Comparison of ENCODE assay signal across 8 mouse cellular contexts in the genomic region with DNA sequence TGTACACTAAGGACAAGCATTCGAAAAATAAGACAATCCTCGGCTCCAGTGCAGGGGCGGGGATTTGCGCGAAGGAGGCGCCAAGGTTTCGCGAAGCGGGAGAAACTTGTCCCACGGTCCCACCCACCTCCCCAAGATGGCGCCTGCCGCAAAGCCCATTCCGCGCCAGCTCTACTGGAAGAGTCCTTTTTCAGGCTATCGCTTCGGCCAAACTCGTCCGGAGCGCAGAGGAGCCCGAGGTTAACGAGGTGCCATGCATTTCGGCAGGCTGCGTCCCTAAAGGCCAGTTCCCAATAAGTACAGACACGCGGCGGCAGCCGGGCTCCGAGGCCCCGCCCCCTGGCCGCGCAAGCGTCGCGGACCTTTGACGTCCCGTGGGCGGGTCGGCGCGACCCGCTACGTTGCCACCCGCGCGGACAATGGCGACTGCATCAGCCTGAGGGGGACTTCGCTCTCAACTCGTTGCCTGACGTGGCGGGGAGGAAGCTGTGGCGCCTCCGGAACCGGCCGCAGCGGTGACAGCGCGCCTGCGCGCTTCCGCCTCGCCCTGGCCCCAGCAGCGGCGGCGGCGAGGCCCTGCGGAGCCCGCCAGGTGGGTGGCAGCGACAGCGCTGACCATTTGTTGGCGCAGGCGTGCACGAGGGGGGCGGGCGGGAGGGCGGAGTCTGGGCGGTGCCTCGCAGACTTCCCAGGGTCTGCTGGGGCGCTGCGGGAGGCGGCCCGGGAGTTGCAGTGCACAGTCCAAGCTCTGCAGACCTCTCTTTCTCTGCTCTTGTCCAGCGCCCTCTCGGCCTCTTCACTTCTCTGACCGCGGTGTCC. TPM values are rescaled to one million over a fixed set of nuclear protein-coding genes. Genes with fewer than 3 reads are reported as not detected.
A peak's percentile ranks its signal among the peaks of the same experiment; 100 is the strongest.
DNase-seq lines count a peak whose midpoint lies in the region; ATAC-seq and TF ChIP-seq lines count a peak whose summit lies in the region.

A gene (plus strand): TSS at position 410 of the 819 bp plus-strand sequence.

- H3K4me3 ChIP-seq in gastrocnemius, adult 2 months: peak within 1 kb of the TSS; percentile 86
- peak within 1 kb of the TSS; percentile 53 for H3K4me3 ChIP-seq in hindbrain, postnatal 0 days (ENCODE audit: low read length)
- H3K4me3 ChIP-seq in megakaryocyte, embryonic 14.5 days (replicated peaks): peak within 1 kb of the TSS; percentile 95

- intact Hi-C loops in gastrocnemius, adult 2 months (cut with DNase I): loop anchor here (5.0 kb wide), 1 partner anchor 339 kb away; a partner anchor contains a TSS

- H3K27ac ChIP-seq in gastrocnemius, adult 2 months: peak within 1 kb of the TSS; percentile 97
- peak within 1 kb of the TSS; percentile 93 for H3K27ac ChIP-seq in hindbrain, postnatal 0 days

- H3K4me1 ChIP-seq in hindbrain, postnatal 0 days (ENCODE audit: insufficient read depth, low read length): no peaks in the 10 kb centered on the region
- H3K4me1 ChIP-seq in megakaryocyte, embryonic 14.5 days: no peaks in the 10 kb centered on the region; the same call in 1 of the 2 replicates

- ATAC-seq in common myeloid progenitor, adult 5-6 weeks (replicated peaks; ENCODE audit: low read depth, poor library complexity, severe bottlenecking): peak; percentile 92
- ATAC-seq in hindbrain, postnatal 0 days: peak; percentile 98

- no peaks in the 10 kb centered on the region for H3K27me3 ChIP-seq in hindbrain, postnatal 0 days (ENCODE audit: insufficient read depth, low read length)
- H3K27me3 ChIP-seq in megakaryocyte, embryonic 14.5 days (replicated peaks): no peaks in the 10 kb centered on the region

- no peaks in the 10 kb centered on the region for H3K36me3 ChIP-seq in hindbrain, postnatal 0 days (ENCODE audit: insufficient read depth, low read length)
- peaks cover 17% of the 10 kb centered on the region for H3K36me3 ChIP-seq in megakaryocyte, embryonic 14.5 days (replicated peaks; ENCODE audit: low read length)

- H3K9me3 ChIP-seq in hindbrain, postnatal 0 days (ENCODE audit: low read length): no peaks in the 10 kb centered on the region
- peaks cover 7% of the 10 kb centered on the region for H3K9me3 ChIP-seq in megakaryocyte, embryonic 14.5 days

- peak within 1 kb of the TSS; percentile 61 for H3K9ac ChIP-seq in hindbrain, postnatal 0 days (replicated peaks; ENCODE audit: low read length)

- peak; percentile 86 for DNase-seq in ZHBTc4 (ENCODE audit: low read depth, low spot score)
- DNase-seq in gastrocnemius, adult 2 months: peak; percentile 85
- DNase-seq in hindbrain, postnatal 0 days (ENCODE audit: low spot score): peak; percentile 91
- DNase-seq in left cerebral cortex, adult 8-10 months (ENCODE audit: low spot score in 2 of 2): peak; percentile 61 to 64
- DNase-seq in right cerebral cortex, postnatal 10 days (ENCODE audit: low spot score in 2 of 2): peak; percentile 79 to 82
- DNase-seq in urinary bladder, postnatal 25 days (ENCODE audit: low spot score): peak; percentile 70

- 24% methylated on average over 75 of the region's 85 CpGs for WGBS in hindbrain, postnatal 0 days

- no peak for TF ChIP-seq CTCF in gastrocnemius, adult 2 months (IDR thresholded peaks at IDR 0.05)
- no peak for TF ChIP-seq CTCF in hindbrain, postnatal 0 days (IDR thresholded peaks at IDR 0.05; ENCODE audit: low read depth)

- H3K4me2 ChIP-seq in hindbrain, postnatal 0 days (ENCODE audit: low read depth, low read length): peak within 1 kb of the TSS; percentile 58

RNA-seq across cellular contexts. Expression of the gene that starts here (rescaled TPM):
- total RNA-seq in common myeloid progenitor, adult 5-6 weeks (2017): 92.6 and 95.2 TPM in 2 replicates
- total RNA-seq in gastrocnemius, adult 2 months (2021): 10 to 100 TPM; 88.7 to 90.4 TPM
- 41.0 and 42.0 TPM in 2 replicates for total RNA-seq in hindbrain, postnatal 0 days (2014; rRNA removed)
- 95.8 and 101 TPM in 2 replicates for polyA plus RNA-seq in hindbrain, postnatal 0 days (2015; fragmentation: Nextera tagmentation; extraction: Ambion mirVana)
- total RNA-seq in left cerebral cortex, adult 8-10 months (2022): 10 to 100 TPM; 53.2 to 59.9 (median 56.5) TPM
- polyA plus RNA-seq in megakaryocyte, embryonic 14.5 days (2012; ENCODE audit: insufficient read depth, low replicate concordance): 5.9 and 20.8 TPM in 2 replicates

Comparison
In these comparisons a context has a peak if more than half of its experiments do, and no peak if none do; other contexts are left out.
1. Peak in every context shown above with its lines: DNase-seq, ATAC-seq, H3K4me3 ChIP-seq and H3K27ac ChIP-seq.